Mouse (Mus musculus): ENCODE data around the gene Bst2. TPM values are rescaled to one million over a fixed set of nuclear protein-coding genes. Genes with fewer than 3 reads are reported as not detected.
A peak's percentile ranks its signal among the peaks of the same experiment; 100 is the strongest.
"Not testable (repeated sequence)": the region's sequence is repeated elsewhere in the genome, so short reads cannot be mapped to it uniquely, and the experiment has no call there.

Bst2 gene
- polyA plus RNA-seq, 2 experiments: 12.2 to 41.1 TPM

DNA sequence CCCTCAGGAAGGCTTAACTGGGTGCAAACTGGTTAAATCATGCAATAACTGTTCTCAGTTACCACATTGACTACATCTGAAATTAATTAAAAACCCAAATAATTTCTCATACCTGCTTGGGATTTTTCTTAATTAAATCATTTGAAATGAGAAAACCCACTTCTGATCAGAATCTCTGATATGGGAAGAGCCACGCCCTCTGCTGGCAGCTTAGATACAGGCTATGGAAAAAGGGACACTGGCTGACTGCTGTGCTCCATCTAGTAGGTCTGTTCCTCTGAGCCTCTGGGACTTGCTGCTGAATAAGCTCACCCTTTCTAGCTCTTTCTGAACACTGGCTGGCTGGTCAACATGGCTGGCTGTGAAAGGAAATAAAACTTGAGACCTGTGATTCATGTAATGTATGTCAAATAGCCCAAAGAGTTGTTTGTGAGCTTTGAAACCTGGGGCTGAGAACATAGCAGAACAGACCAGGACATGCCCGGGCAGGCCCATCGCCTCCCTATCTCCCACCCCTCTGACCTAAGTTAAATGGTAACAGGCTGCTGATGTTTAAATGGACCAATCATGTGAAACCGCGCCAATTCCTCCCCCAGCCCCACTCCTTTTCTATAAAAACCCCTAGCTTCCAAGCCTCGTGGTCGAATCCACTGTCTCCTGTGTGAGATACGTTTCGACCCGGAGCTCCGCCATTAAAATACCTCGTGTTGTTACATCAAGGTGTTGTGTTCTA lies 6.4 kb downstream of the Bst2 start:
- WGBS (ENCODE audit: insufficient replicate concordance): 51% methylated on average over 5 of the region's 12 CpGs
- not testable (repeated sequence) for H3K36me3 ChIP-seq (replicated peaks; ENCODE audit: control insufficient read depth, insufficient read depth, low read depth); ATAC-seq (ENCODE audit: insufficient read depth); H3K9ac ChIP-seq (replicated peaks); H3K4me3 ChIP-seq (ENCODE audit: insufficient read depth in 1 of 2, low read depth in 2 of 2, low read length in 2 of 2); H3K4me2 ChIP-seq (ENCODE audit: low read depth); H3K9me3 ChIP-seq (ENCODE audit: control insufficient read depth, low read length); H3K27me3 ChIP-seq (ENCODE audit: control insufficient read depth, insufficient read depth, low read length); DNase-seq (ENCODE audit: low read depth in 3 of 3, low spot score in 3 of 3); H3K4me1 ChIP-seq (replicated peaks; ENCODE audit: control insufficient read depth in 2 of 2, insufficient read depth in 2 of 2, low read length in 1 of 2); H3K27ac ChIP-seq
- TF ChIP-seq CTCF (IDR thresholded peaks at IDR 0.05; ENCODE audit: low read depth): peak; percentile 43; the same call in 1 of the 2 replicates

DNA sequence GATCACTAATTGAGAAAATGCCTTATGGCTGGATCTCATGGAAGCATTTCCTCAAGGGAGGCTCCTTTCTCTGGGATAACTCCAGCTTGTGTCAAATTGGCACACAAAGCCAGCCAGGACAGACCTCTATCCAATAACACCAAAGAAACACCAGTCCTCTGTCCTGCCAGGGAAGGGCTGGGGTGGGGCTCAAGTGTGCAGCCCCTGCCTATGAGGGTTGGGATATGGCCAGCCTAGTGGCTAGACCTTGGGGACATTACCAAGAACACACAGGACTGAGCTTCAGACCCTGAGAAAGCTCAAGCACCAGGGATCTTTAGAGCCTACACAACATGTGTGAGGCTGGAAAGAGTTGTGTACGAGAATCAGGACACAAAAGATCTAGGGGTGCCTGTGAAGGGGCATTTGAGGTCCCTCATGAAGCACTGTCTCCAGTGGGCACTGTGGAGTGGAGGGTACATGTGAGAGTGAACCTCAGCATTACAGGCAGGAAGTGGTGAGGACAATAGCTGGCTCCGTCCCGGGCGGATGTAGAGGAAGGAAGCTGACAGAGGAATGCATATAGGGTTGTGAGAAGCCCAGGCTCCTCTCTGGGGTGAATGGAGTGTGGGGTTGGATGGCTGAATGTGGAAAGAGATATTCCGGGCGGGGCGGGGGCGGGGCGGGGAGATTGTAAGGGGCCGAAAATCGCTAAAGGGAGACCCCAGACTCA lies 8.7 kb downstream of the Bst2 start:
- TF ChIP-seq EP300 (IDR thresholded peaks at IDR 0.05; ENCODE audit: low read depth): no peak
- TF ChIP-seq CTCF (IDR thresholded peaks at IDR 0.05; ENCODE audit: low read depth): no peak
- H3K36me3 ChIP-seq (replicated peaks; ENCODE audit: control insufficient read depth, insufficient read depth, low read depth): no peaks in the 10 kb centered on the region
- peaks cover 15% of the 10 kb centered on the region for H3K27me3 ChIP-seq (ENCODE audit: control insufficient read depth, insufficient read depth, low read length)
- 18% methylated on average over 11 of the region's 11 CpGs for WGBS (ENCODE audit: insufficient replicate concordance)
- H3K4me1 ChIP-seq (replicated peaks; ENCODE audit: control insufficient read depth in 2 of 2, insufficient read depth in 2 of 2, low read length in 1 of 2): peaks cover 0 to 5% of the 10 kb centered on the region in 2 experiments; a peak in 2 of 4 replicates
- DNase-seq (ENCODE audit: low read depth in 3 of 3, low spot score in 3 of 3) (no peak), ATAC-seq (ENCODE audit: insufficient read depth) (peak; percentile 31; the same call in 1 of the 2 replicates)
- H3K9me3 ChIP-seq (ENCODE audit: control insufficient read depth, low read length): no peaks in the 10 kb centered on the region
- H3K9ac ChIP-seq (replicated peaks): no peak overlapping the region
- H3K4me2 ChIP-seq (ENCODE audit: low read depth): no peak overlapping the region
- no peak overlapping the region for H3K27ac ChIP-seq
- no peak overlapping the region for H3K4me3 ChIP-seq (ENCODE audit: insufficient read depth in 1 of 2, low read depth in 2 of 2, low read length in 2 of 2)

DNA sequence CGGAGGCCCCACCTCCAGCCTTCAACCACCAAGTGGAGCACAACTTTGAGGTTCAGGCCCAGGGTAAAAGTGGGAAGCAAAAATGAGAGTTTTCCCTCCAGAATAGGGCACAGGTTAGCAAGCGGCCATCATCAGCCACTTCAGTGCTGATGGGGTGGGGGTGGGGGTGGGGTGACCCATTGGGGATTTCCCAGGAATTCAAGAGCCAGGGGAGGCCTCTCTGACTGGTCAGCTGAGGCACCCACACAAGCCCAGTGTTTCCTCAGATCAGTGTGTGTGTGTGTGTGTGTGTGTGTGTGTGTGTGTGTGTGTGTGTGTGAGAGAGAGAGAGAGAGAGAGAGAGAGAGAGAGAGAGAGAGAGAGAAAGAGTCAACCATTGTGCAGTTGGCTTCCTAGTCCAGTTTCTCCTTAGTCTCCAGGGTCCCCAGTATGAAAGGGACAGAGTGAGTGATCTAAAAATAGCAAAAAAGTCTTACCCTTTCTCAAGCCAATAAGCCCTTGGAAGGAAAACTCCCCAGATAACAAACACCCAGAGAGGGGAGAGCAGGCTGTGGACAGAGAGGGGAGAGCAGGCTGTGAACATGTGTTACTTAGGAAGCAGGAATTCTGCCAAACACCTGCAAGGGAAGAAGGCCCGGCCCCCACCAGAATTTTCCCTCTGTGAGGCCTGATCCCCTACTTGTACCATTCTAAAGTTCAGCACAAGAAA lies 9.9 kb downstream of the Bst2 start:
- H3K27ac ChIP-seq: no peak overlapping the region
- no peak overlapping the region for H3K4me3 ChIP-seq (ENCODE audit: insufficient read depth in 1 of 2, low read depth in 2 of 2, low read length in 2 of 2)
- H3K27me3 ChIP-seq (ENCODE audit: control insufficient read depth, insufficient read depth, low read length): peaks cover 15% of the 10 kb centered on the region
- H3K4me1 ChIP-seq (replicated peaks; ENCODE audit: control insufficient read depth in 2 of 2, insufficient read depth in 2 of 2, low read length in 1 of 2): peaks cover 0 to 5% of the 10 kb centered on the region in 2 experiments; a peak in 2 of 4 replicates
- H3K4me2 ChIP-seq (ENCODE audit: low read depth): no peak overlapping the region
- no peaks in the 10 kb centered on the region for H3K9me3 ChIP-seq (ENCODE audit: control insufficient read depth, low read length)
- no peaks in the 10 kb centered on the region for H3K36me3 ChIP-seq (replicated peaks; ENCODE audit: control insufficient read depth, insufficient read depth, low read depth)
- ATAC-seq (ENCODE audit: insufficient read depth) (no peak), DNase-seq (ENCODE audit: low read depth in 3 of 3, low spot score in 3 of 3) (no peak)
- TF ChIP-seq EP300 (IDR thresholded peaks at IDR 0.05; ENCODE audit: low read depth): no peak
- no peak for TF ChIP-seq CTCF (IDR thresholded peaks at IDR 0.05; ENCODE audit: low read depth)
- WGBS (ENCODE audit: insufficient replicate concordance): 38% methylated on average over 3 of the region's 3 CpGs
- no peak overlapping the region for H3K9ac ChIP-seq (replicated peaks)

DNA sequence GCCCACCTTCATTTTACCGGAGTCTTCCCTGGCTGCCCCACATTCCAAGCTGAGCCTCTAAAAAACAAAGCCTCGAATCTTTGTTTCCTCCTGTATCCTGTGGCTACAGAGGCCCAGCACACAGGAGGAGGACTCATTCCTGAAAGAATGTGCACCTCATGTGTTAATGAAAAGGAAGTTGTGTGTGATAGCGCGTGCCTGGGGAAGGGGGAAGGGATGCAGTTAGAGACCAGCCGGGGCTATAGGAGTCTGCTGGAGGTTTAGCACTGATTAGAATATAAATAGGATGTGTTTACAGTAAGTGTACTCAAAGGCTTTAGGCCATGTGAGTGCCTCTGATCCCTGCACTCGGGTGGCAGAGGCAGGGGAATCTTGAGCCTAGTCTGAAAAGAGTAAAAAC lies 11.0 kb downstream of the Bst2 start:
- Histone ChIP-seq H3K4me2 (ENCODE audit: low read depth) (no peak overlapping the region), H3K27ac (no peak overlapping the region), H3K9ac (replicated peaks) (no peak overlapping the region), H3K4me3 (ENCODE audit: insufficient read depth in 1 of 2, low read depth in 2 of 2, low read length in 2 of 2) (no peak overlapping the region), H3K36me3 (replicated peaks; ENCODE audit: control insufficient read depth, insufficient read depth, low read depth) (no peaks in the 10 kb centered on the region), H3K27me3 (ENCODE audit: control insufficient read depth, insufficient read depth, low read length) (peaks cover 15% of the 10 kb centered on the region), H3K4me1 (replicated peaks; ENCODE audit: control insufficient read depth in 2 of 2, insufficient read depth in 2 of 2, low read length in 1 of 2) (peaks cover 0 to 5% of the 10 kb centered on the region in 2 experiments; a peak in 2 of 4 replicates), H3K9me3 (ENCODE audit: control insufficient read depth, low read length) (no peaks in the 10 kb centered on the region)
- TF ChIP-seq EP300 (IDR thresholded peaks at IDR 0.05; ENCODE audit: low read depth): no peak
- TF ChIP-seq CTCF (IDR thresholded peaks at IDR 0.05; ENCODE audit: low read depth): no peak
- no peak for DNase-seq (ENCODE audit: low read depth in 3 of 3, low spot score in 3 of 3)
- ATAC-seq (ENCODE audit: insufficient read depth): peak; percentile 27; the same call in 1 of the 2 replicates
- WGBS (ENCODE audit: insufficient replicate concordance): 10% methylated on average over 6 of the region's 6 CpGs
